Comparison of ENCODE assay signal across 17 mouse cellular contexts in the genomic region with DNA sequence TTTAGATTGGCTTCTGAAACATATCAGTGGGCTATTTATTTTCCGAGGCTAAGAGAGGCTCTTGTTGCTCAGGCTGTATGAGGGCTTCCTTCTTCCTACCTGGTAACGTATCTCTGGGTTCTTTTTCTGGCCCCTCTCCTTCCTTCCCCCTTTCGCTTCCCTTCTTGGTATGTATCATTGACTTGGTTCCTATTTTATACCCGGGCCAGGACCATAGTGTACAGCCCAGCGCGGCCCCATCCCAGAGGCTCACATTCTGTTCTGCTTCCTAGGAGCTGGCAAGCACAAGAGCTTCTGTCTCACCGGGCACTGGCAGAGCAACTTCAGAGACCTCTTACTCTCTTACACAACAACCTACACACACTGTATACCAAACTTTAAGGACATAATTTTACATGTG.
A peak's percentile ranks its signal among the peaks of the same experiment; 100 is the strongest.
DNase-seq lines count a peak whose midpoint lies in the region; ATAC-seq and TF ChIP-seq lines count a peak whose summit lies in the region.
"Had no signal": no experiment of that assay in that cellular context is flagged by ENCODE, and none has a peak within 500 bp of the region (broad histone marks: within the 10 kb centered on the region; RNA-seq: fewer than 3 reads in every experiment).

No protein-coding gene starts in this region.

- H3K4me1 ChIP-seq in CH12.LX (ENCODE audit: control insufficient read depth in 1 of 2, insufficient read depth in 2 of 2), result peaks cover 0 to 13% of the 10 kb centered on the region in 2 experiments; a peak in 2 of 4 replicates
- peaks cover 17% of the 10 kb centered on the region for H3K4me1 ChIP-seq in kidney, embryonic 15.5 days
- H3K4me1 ChIP-seq in kidney, adult 2 months (ENCODE audit: control insufficient read depth, insufficient read depth, low read length), result no peaks in the 10 kb centered on the region

- peak; percentile 81 for DNase-seq in layer of hippocampus, adult 9-11 months
- no peak for DNase-seq in layer of hippocampus, adult 8-10 months (ENCODE audit: low spot score in 2 of 2)
- DNase-seq in A20 (ENCODE audit: low read depth, low spot score) (peak; percentile 52), CH12.LX (ENCODE audit: extremely low read depth) (peak; percentile 21)
- DNase-seq in kidney, adult 2 months, result no peak
- DNase-seq: cerebellum, adult 9-10 months; kidney, postnatal 14 days; layer of hippocampus, postnatal 36 days; right cerebral cortex, postnatal 14 days; thymus, postnatal 14 days had no signal

- no peak overlapping the region for H3K4me3 ChIP-seq in CH12.LX (replicated peaks in 1 of 3; ENCODE audit: low read depth in 2 of 3, low read length in 2 of 3, poor library complexity in 1 of 3)
- no peak overlapping the region for H3K4me3 ChIP-seq in kidney, embryonic 15.5 days (replicated peaks)
- H3K4me3 ChIP-seq in kidney, adult 2 months (ENCODE audit: insufficient read depth, low read depth, low read length), result no peak overlapping the region
- H3K4me3 ChIP-seq: hindbrain, embryonic 13.5 days; limb, embryonic 13.5 days; lung, embryonic 15.5 days had no signal

- no peak overlapping the region for H3K4me2 ChIP-seq in CH12.LX (ENCODE audit: insufficient read depth, low read depth, poor library complexity, severe bottlenecking)
- H3K4me2 ChIP-seq in kidney, embryonic 15.5 days, result no peak overlapping the region
- H3K4me2 ChIP-seq: hindbrain, embryonic 13.5 days; limb, embryonic 13.5 days; lung, embryonic 15.5 days had no signal

- dilution Hi-C loops in CH12.LX (cut with MboI; ENCODE audit: extremely low pct_ligation_motif_present, extremely low pct_unique_long_range_greater_than_20kb, low sequenced_read_pairs), result no loop called here

- in situ Hi-C loops in CH12.LX (cut with MboI; ENCODE audit: low pct_ligation_motif_present, low pct_unique_long_range_greater_than_20kb, low sequenced_read_pairs), result no loop called here

- H3K9me3 ChIP-seq in CH12.LX (replicated peaks; ENCODE audit: low read length), result no peaks in the 10 kb centered on the region
- no peaks in the 10 kb centered on the region for H3K9me3 ChIP-seq in kidney, embryonic 15.5 days (replicated peaks)
- H3K9me3 ChIP-seq: hindbrain, embryonic 13.5 days; limb, embryonic 13.5 days; lung, embryonic 15.5 days had no signal

- no peak for TF ChIP-seq RAD21 in CH12.LX (IDR thresholded peaks at IDR 0.05; ENCODE audit: low read depth, low read length)

- no peak for TF ChIP-seq POLR2A in CH12.LX (IDR thresholded peaks at IDR 0.05; ENCODE audit: low read depth, low read length)
- TF ChIP-seq POLR2A in kidney, adult 2 months (IDR thresholded peaks at IDR 0.05; ENCODE audit: low read depth, low read length), result no peak

- no peaks in the 10 kb centered on the region for H3K27me3 ChIP-seq in CH12.LX (replicated peaks)
- H3K27me3 ChIP-seq in kidney, embryonic 15.5 days, result peaks cover 29% of the 10 kb centered on the region
- no peaks in the 10 kb centered on the region for H3K27me3 ChIP-seq in kidney, adult 2 months (replicated peaks; ENCODE audit: control insufficient read depth, insufficient read depth, low read length)

- peak; percentile 68 for ATAC-seq in megakaryocyte, adult 5-6 weeks (ENCODE audit: poor library complexity, severe bottlenecking)
- no peak for ATAC-seq in kidney, embryonic 15.5 days (replicated peaks; ENCODE audit: low FRiP score)
- ATAC-seq: intestine, embryonic 16.5 days; midbrain, embryonic 16.5 days had no signal

- H3K9ac ChIP-seq in CH12.LX (ENCODE audit: insufficient read depth, low read depth), result no peak overlapping the region
- H3K9ac ChIP-seq in kidney, embryonic 15.5 days, result no peak overlapping the region
- H3K9ac ChIP-seq: hindbrain, embryonic 13.5 days; limb, embryonic 13.5 days; lung, embryonic 15.5 days had no signal

- no peak overlapping the region for H3K27ac ChIP-seq in CH12.LX (ENCODE audit: insufficient read depth, low read depth)
- no peak overlapping the region for H3K27ac ChIP-seq in kidney, embryonic 15.5 days
- no peak overlapping the region for H3K27ac ChIP-seq in kidney, adult 2 months (ENCODE audit: insufficient read depth, low read depth, low read length)
- H3K27ac ChIP-seq: hindbrain, embryonic 13.5 days; limb, embryonic 13.5 days; lung, embryonic 15.5 days had no signal

- H3K36me3 ChIP-seq in CH12.LX (replicated peaks in 1 of 2; ENCODE audit: control insufficient read depth in 1 of 2, insufficient read depth in 1 of 2, low read length in 1 of 2), result no peaks in the 10 kb centered on the region
- no peaks in the 10 kb centered on the region for H3K36me3 ChIP-seq in kidney, embryonic 15.5 days
- H3K36me3 ChIP-seq in kidney, adult 2 months (ENCODE audit: control insufficient read depth, insufficient read depth, low read length), result no peaks in the 10 kb centered on the region
- H3K36me3 ChIP-seq: hindbrain, embryonic 13.5 days; limb, embryonic 13.5 days; lung, embryonic 15.5 days had no signal

- TF ChIP-seq CTCF in CH12.LX (conservative IDR thresholded peaks at IDR 0.05 in 1 of 2, IDR thresholded peaks at IDR 0.05 in 1 of 2; ENCODE audit: low read depth in 2 of 2, low read length in 2 of 2), result no peak
- TF ChIP-seq CTCF in kidney, adult 2 months (conservative IDR thresholded peaks at IDR 0.05; ENCODE audit: insufficient read depth, insufficient read length, low read depth, low read length), result no peak

- no peaks in the 10 kb centered on the region for H3K79me2 ChIP-seq in CH12.LX (replicated peaks; ENCODE audit: control insufficient read depth, extremely low read depth, insufficient read depth, poor library complexity, severe bottlenecking)

- TF ChIP-seq EP300 in CH12.LX (IDR thresholded peaks at IDR 0.05; ENCODE audit: low read length), result no peak

- 78% methylated on average over 7 of the region's 7 CpGs for WGBS in kidney, embryonic 15.5 days
- WGBS in kidney, adult 2 months, result 80% methylated on average over 7 of the region's 7 CpGs

TF ChIP-seq in CH12.LX, 34 proteins besides CTCF, POLR2A, EP300 and RAD21:
- no peak for TF ChIP-seq ZC3H11A (IDR thresholded peaks at IDR 0.05; ENCODE audit: low read depth, low read length)
- TF ChIP-seq MYC (IDR thresholded peaks at IDR 0.05; ENCODE audit: low read depth, low read length), result no peak
- TF ChIP-seq HCFC1 (IDR thresholded peaks at IDR 0.05; ENCODE audit: low read depth, low read length), result no peak
- no peak for TF ChIP-seq MEF2A (IDR thresholded peaks at IDR 0.05; ENCODE audit: borderline replicate concordance, low read depth, low read length)
- no peak for TF ChIP-seq TBP (conservative IDR thresholded peaks at IDR 0.05; ENCODE audit: low read depth, low read length)
- no peak for TF ChIP-seq USF1 (IDR thresholded peaks at IDR 0.05; ENCODE audit: low read depth, low read length)
- TF ChIP-seq JUND (conservative IDR thresholded peaks at IDR 0.05; ENCODE audit: low read depth, low read length), result no peak
- TF ChIP-seq GABPA (IDR thresholded peaks at IDR 0.05; ENCODE audit: insufficient replicate concordance, low read depth, low read length), result no peak
- TF ChIP-seq ZNF384 (IDR thresholded peaks at IDR 0.05; ENCODE audit: low read depth, low read length), result no peak

Comparison
In these comparisons a context has a peak if more than half of its experiments do, and no peak if none do; other contexts are left out.
1. DNase-seq: peak in layer of hippocampus, adult 9-11 months (single experiment), A20 (single experiment) and CH12.LX (single experiment); none in layer of hippocampus, adult 8-10 months (0 of 2) and kidney, adult 2 months (single experiment).